Mouse (Mus musculus): ENCODE measurements around the gene Igll1. TPM values are rescaled to one million over a fixed set of nuclear protein-coding genes. Genes with fewer than 3 reads are reported as not detected.

The Igll1 gene
- polyA plus RNA-seq, 1 experiment, result not detected

GRCm38 (mm10) chr16:16902329-16902728 is 38.5 kb upstream of the Igll1 start:
- TF ChIP-seq USF1 (IDR thresholded peaks at IDR 0.05; ENCODE audit: low read depth) (no peak), CEBPB (IDR thresholded peaks at IDR 0.05; ENCODE audit: low read depth) (no peak), FOSL1 (IDR thresholded peaks at IDR 0.05; ENCODE audit: insufficient read depth, low read length, poor library complexity, severe bottlenecking) (no peak), MYOD1 (IDR thresholded peaks at IDR 0.05; ENCODE audit: control insufficient read depth, insufficient read length, low read depth) (no peak), MAX (IDR thresholded peaks at IDR 0.05) (no peak), MYOG (IDR thresholded peaks at IDR 0.05; ENCODE audit: control insufficient read depth, extremely low read depth, insufficient read length) (no peak), CTCF (IDR thresholded peaks at IDR 0.05; ENCODE audit: control insufficient read depth, insufficient read depth, insufficient read length) (no peak)
- peaks cover 16% of the 10 kb centered on the region for H3K36me3 ChIP-seq (ENCODE audit: control insufficient read depth, insufficient read depth)
- no peaks in the 10 kb centered on the region for H3K27me3 ChIP-seq (ENCODE audit: control insufficient read depth, insufficient read depth, insufficient read length)
- peaks cover 6% of the 10 kb centered on the region for H3K79me2 ChIP-seq (ENCODE audit: control insufficient read depth, insufficient read depth)
- peaks cover 3% of the 10 kb centered on the region for H3K79me3 ChIP-seq (ENCODE audit: low read depth)
- no peak overlapping the region for H3K4me3 ChIP-seq (ENCODE audit: insufficient read depth, poor library complexity, severe bottlenecking)
- no peak overlapping the region for H3ac ChIP-seq (ENCODE audit: control insufficient read depth, insufficient read length, low read depth)

- no peaks in the 10 kb centered on the region for H3K27me3 ChIP-seq (ENCODE audit: control insufficient read depth, insufficient read depth, insufficient read length)
- peaks cover 6% of the 10 kb centered on the region for H3K79me3 ChIP-seq (ENCODE audit: low read depth)
- H3K79me2 ChIP-seq (ENCODE audit: control insufficient read depth, insufficient read depth), result peaks cover 14% of the 10 kb centered on the region
- TF ChIP-seq MAX (IDR thresholded peaks at IDR 0.05) (no peak), USF1 (IDR thresholded peaks at IDR 0.05; ENCODE audit: low read depth) (no peak), FOSL1 (IDR thresholded peaks at IDR 0.05; ENCODE audit: insufficient read depth, low read length, poor library complexity, severe bottlenecking) (no peak), MYOG (IDR thresholded peaks at IDR 0.05; ENCODE audit: control insufficient read depth, extremely low read depth, insufficient read length) (no peak), MYOD1 (IDR thresholded peaks at IDR 0.05; ENCODE audit: control insufficient read depth, insufficient read length, low read depth) (no peak), CEBPB (IDR thresholded peaks at IDR 0.05; ENCODE audit: low read depth) (no peak), CTCF (IDR thresholded peaks at IDR 0.05; ENCODE audit: control insufficient read depth, insufficient read depth, insufficient read length) (no peak)
- peak overlapping the region; percentile 68 for H3ac ChIP-seq (ENCODE audit: control insufficient read depth, insufficient read length, low read depth)
- H3K36me3 ChIP-seq (ENCODE audit: control insufficient read depth, insufficient read depth), result peaks cover 10% of the 10 kb centered on the region
- peak overlapping the region; percentile 44 for H3K4me3 ChIP-seq (ENCODE audit: insufficient read depth, poor library complexity, severe bottlenecking)
Measured at GRCm38 (mm10) chr16:16897056-16897584, 33.3 kb upstream of the Igll1 start.

GRCm38 (mm10) chr16:16896382-16897055 is 32.7 kb upstream of the Igll1 start, which contains the start of gene Ppm1f:
Ppm1f (plus strand) TSS chr16:16896469.
- peaks cover 14% of the 10 kb centered on the region for H3K79me2 ChIP-seq (ENCODE audit: control insufficient read depth, insufficient read depth)
- peaks cover 6% of the 10 kb centered on the region for H3K79me3 ChIP-seq (ENCODE audit: low read depth)
- H3K4me3 ChIP-seq (ENCODE audit: insufficient read depth, poor library complexity, severe bottlenecking), result peak within 1 kb of the TSS; percentile 44
- peak within 1 kb of the TSS; percentile 68 for H3ac ChIP-seq (ENCODE audit: control insufficient read depth, insufficient read length, low read depth)
- no peaks in the 10 kb centered on the region for H3K27me3 ChIP-seq (ENCODE audit: control insufficient read depth, insufficient read depth, insufficient read length)
- peaks cover 16% of the 10 kb centered on the region for H3K36me3 ChIP-seq (ENCODE audit: control insufficient read depth, insufficient read depth)
- TF ChIP-seq MYOG (IDR thresholded peaks at IDR 0.05; ENCODE audit: control insufficient read depth, extremely low read depth, insufficient read length) (no peak), CEBPB (IDR thresholded peaks at IDR 0.05; ENCODE audit: low read depth) (peak; percentile 79), CTCF (IDR thresholded peaks at IDR 0.05; ENCODE audit: control insufficient read depth, insufficient read depth, insufficient read length) (peak; percentile 92), MYOD1 (IDR thresholded peaks at IDR 0.05; ENCODE audit: control insufficient read depth, insufficient read length, low read depth) (no peak)

GRCm38 (mm10) chr16:16896015-16896381 is 32.2 kb upstream of the Igll1 start:
- Histone ChIP-seq H3K27me3 (ENCODE audit: control insufficient read depth, insufficient read depth, insufficient read length) (no peaks in the 10 kb centered on the region), H3K4me3 (ENCODE audit: insufficient read depth, poor library complexity, severe bottlenecking) (no peak overlapping the region), H3ac (ENCODE audit: control insufficient read depth, insufficient read length, low read depth) (no peak overlapping the region), H3K36me3 (ENCODE audit: control insufficient read depth, insufficient read depth) (peaks cover 21% of the 10 kb centered on the region), H3K79me2 (ENCODE audit: control insufficient read depth, insufficient read depth) (peaks cover 14% of the 10 kb centered on the region), H3K79me3 (ENCODE audit: low read depth) (peaks cover 6% of the 10 kb centered on the region)
- TF ChIP-seq CTCF (IDR thresholded peaks at IDR 0.05; ENCODE audit: control insufficient read depth, insufficient read depth, insufficient read length), result no peak
- no peak for TF ChIP-seq MAX (IDR thresholded peaks at IDR 0.05)
- TF ChIP-seq MYOG (IDR thresholded peaks at IDR 0.05; ENCODE audit: control insufficient read depth, extremely low read depth, insufficient read length), result no peak
- no peak for TF ChIP-seq MYOD1 (IDR thresholded peaks at IDR 0.05; ENCODE audit: control insufficient read depth, insufficient read length, low read depth)
- no peak for TF ChIP-seq USF1 (IDR thresholded peaks at IDR 0.05; ENCODE audit: low read depth)
- no peak for TF ChIP-seq CEBPB (IDR thresholded peaks at IDR 0.05; ENCODE audit: low read depth)
- TF ChIP-seq FOSL1 (IDR thresholded peaks at IDR 0.05; ENCODE audit: insufficient read depth, low read length, poor library complexity, severe bottlenecking), result no peak

- no peak overlapping the region for H3K4me3 ChIP-seq (ENCODE audit: insufficient read depth, poor library complexity, severe bottlenecking)
- H3K36me3 ChIP-seq (ENCODE audit: control insufficient read depth, insufficient read depth), result peaks cover 48% of the 10 kb centered on the region
- H3K79me2 ChIP-seq (ENCODE audit: control insufficient read depth, insufficient read depth), result peaks cover 9% of the 10 kb centered on the region
- peaks cover 3% of the 10 kb centered on the region for H3K79me3 ChIP-seq (ENCODE audit: low read depth)
- H3ac ChIP-seq (ENCODE audit: control insufficient read depth, insufficient read length, low read depth), result no peak overlapping the region
- no peaks in the 10 kb centered on the region for H3K27me3 ChIP-seq (ENCODE audit: control insufficient read depth, insufficient read depth, insufficient read length)
- TF ChIP-seq MAX (IDR thresholded peaks at IDR 0.05) (no peak), MYOG (IDR thresholded peaks at IDR 0.05; ENCODE audit: control insufficient read depth, extremely low read depth, insufficient read length) (no peak), USF1 (IDR thresholded peaks at IDR 0.05; ENCODE audit: low read depth) (no peak), CEBPB (IDR thresholded peaks at IDR 0.05; ENCODE audit: low read depth) (no peak), FOSL1 (IDR thresholded peaks at IDR 0.05; ENCODE audit: insufficient read depth, low read length, poor library complexity, severe bottlenecking) (no peak), MYOD1 (IDR thresholded peaks at IDR 0.05; ENCODE audit: control insufficient read depth, insufficient read length, low read depth) (no peak), CTCF (IDR thresholded peaks at IDR 0.05; ENCODE audit: control insufficient read depth, insufficient read depth, insufficient read length) (no peak)
Measured at GRCm38 (mm10) chr16:16892366-16892765, 28.6 kb upstream of the Igll1 start.
